Mouse (Mus musculus) limb, embryonic 15.5 days (tissue): ENCODE measurements at regions not wholly inside any gene's neighbourhood (a gene's known extent, or its start where the extent isn't known, plus 50 kb on each side); places are given as distances from the start of the nearest gene placed in this dataset.
"Not testable (repeated sequence)": the region's sequence is repeated elsewhere in the genome, so short reads cannot be mapped to it uniquely, and the experiment has no call there.

Experiments
- ATAC-seq: fragments of 200-750 bp; cut with Nextera tagmentation; 2 replicates; pipeline ENCODE4 v1.8.0; 2017; ENCODE audit warnings: low read depth, moderate TSS enrichment; ENCODE audit not compliant: insufficient number of reproducible peaks, low FRiP score, low TSS enrichment
- H3K27ac ChIP-seq: fragments of 300-500 bp; sonication (generic); 2 replicates; pipeline ENCODE4 v1.5.1; 2015; ENCODE audit warnings: moderate library complexity, mild to moderate bottlenecking, inconsistent platforms
- H3K27me3 ChIP-seq: fragments of 300-500 bp; sonication (generic); 2 replicates; pipeline ENCODE4 v1.6.1; 2015; ENCODE audit warnings: inconsistent platforms
- H3K36me3 ChIP-seq: fragments of 300-500 bp; sonication (generic); 2 replicates; pipeline ENCODE4 v1.6.1; 2015; ENCODE audit warnings: inconsistent platforms
- H3K4me1 ChIP-seq: fragments of 300-500 bp; sonication (generic); 2 replicates; pipeline ENCODE4 v1.6.1; 2015; ENCODE audit warnings: inconsistent platforms
- H3K4me2 ChIP-seq: fragments of 300-500 bp; sonication (generic); 2 replicates; pipeline ENCODE4 v1.6.1; 2015; ENCODE audit warnings: mild to moderate bottlenecking, inconsistent platforms
- H3K4me3 ChIP-seq: fragments of 300-500 bp; sonication (generic); 2 replicates; pipeline ENCODE4 v1.5.1; 2015; ENCODE audit warnings: mild to moderate bottlenecking, inconsistent platforms
- H3K9ac ChIP-seq: fragments of 300-500 bp; sonication (generic); 2 replicates; pipeline ENCODE4 v1.6.1; 2015; ENCODE audit warnings: inconsistent platforms
- H3K9me3 ChIP-seq: fragments of 300-500 bp; sonication (generic); 2 replicates; pipeline ENCODE4 v1.6.1; 2016; ENCODE audit warnings: inconsistent platforms
- WGBS: fragments of 180-500 bp; shearing (Covaris S2); methylation state at CpG from one replicate; pipeline ENCODE4 v1.1.7; 2015; 5-methylcytosine and 5-hydroxymethylcytosine counted together

GRCm38 (mm10) chr13:104549016-104549415 lies 243.3 kb upstream of the Srek1ip1 start:
- Histone ChIP-seq H3K27ac (no peak overlapping the region), H3K9me3 (no peaks in the 10 kb centered on the region), H3K4me1 (no peaks in the 10 kb centered on the region), H3K4me3 (no peak overlapping the region), H3K27me3 (no peaks in the 10 kb centered on the region), H3K4me2 (no peak overlapping the region), H3K36me3 (no peaks in the 10 kb centered on the region), H3K9ac (no peak overlapping the region)
- no peak for ATAC-seq
- WGBS, result 78% methylated on average over 9 of the region's 9 CpGs

- Histone ChIP-seq H3K4me2 (no peak overlapping the region), H3K27ac (no peak overlapping the region), H3K9me3 (no peaks in the 10 kb centered on the region), H3K4me1 (no peaks in the 10 kb centered on the region), H3K36me3 (no peaks in the 10 kb centered on the region), H3K4me3 (no peak overlapping the region), H3K27me3 (no peaks in the 10 kb centered on the region), H3K9ac (no peak overlapping the region)
- ATAC-seq, result no peak
- WGBS, result 92% methylated on average over 3 of the region's 3 CpGs
Observed at GRCm38 (mm10) chr13:104553329-104553728, 239.0 kb upstream of the Srek1ip1 start.

- not testable (repeated sequence) for H3K36me3 ChIP-seq, ATAC-seq, H3K27ac ChIP-seq, H3K9ac ChIP-seq, H3K27me3 ChIP-seq, H3K9me3 ChIP-seq, H3K4me2 ChIP-seq, H3K4me3 ChIP-seq
- WGBS, result 20% methylated on average over 7 of the region's 7 CpGs
- H3K4me1 ChIP-seq, result peaks cover 10% of the 10 kb centered on the region
Observed at GRCm38 (mm10) chr13:104556609-104557008, 235.7 kb upstream of the Srek1ip1 start.

- 67% methylated on average over 5 of the region's 5 CpGs for WGBS
- Histone ChIP-seq H3K9ac (no peak overlapping the region), H3K27me3 (no peaks in the 10 kb centered on the region), H3K9me3 (no peaks in the 10 kb centered on the region), H3K4me2 (no peak overlapping the region), H3K36me3 (no peaks in the 10 kb centered on the region), H3K4me1 (peaks cover 16% of the 10 kb centered on the region), H3K27ac (0 out of 2 replicates have a peak overlapping the region, but pooled peaks have one; percentile 33), H3K4me3 (no peak overlapping the region)
- ATAC-seq, result no peak
Observed at GRCm38 (mm10) chr13:104559876-104560275, 232.4 kb upstream of the Srek1ip1 start.

- no peak overlapping the region for H3K4me3 ChIP-seq
- no peaks in the 10 kb centered on the region for H3K36me3 ChIP-seq
- WGBS, result 36% methylated on average over 15 of the region's 15 CpGs
- H3K4me1 ChIP-seq, result peaks cover 16% of the 10 kb centered on the region
- no peak overlapping the region for H3K9ac ChIP-seq
- H3K27me3 ChIP-seq, result no peaks in the 10 kb centered on the region
- 0 out of 2 replicates have a peak overlapping the region, but pooled peaks have one; percentile 33 for H3K27ac ChIP-seq
- H3K9me3 ChIP-seq, result no peaks in the 10 kb centered on the region
- H3K4me2 ChIP-seq, result no peak overlapping the region
- no peak for ATAC-seq
Observed at GRCm38 (mm10) chr13:104560500-104561114, 231.7 kb upstream of the Srek1ip1 start.

GRCm38 (mm10) chr13:104562536-104562935 lies 229.7 kb upstream of the Srek1ip1 start:
- Histone ChIP-seq H3K4me2 (no peak overlapping the region), H3K27ac (no peak overlapping the region; the same call in 1 of the 2 replicates), H3K4me1 (peaks cover 16% of the 10 kb centered on the region), H3K27me3 (no peaks in the 10 kb centered on the region), H3K36me3 (no peaks in the 10 kb centered on the region), H3K4me3 (no peak overlapping the region), H3K9me3 (no peaks in the 10 kb centered on the region), H3K9ac (no peak overlapping the region)
- ATAC-seq, result no peak
- 47% methylated on average over 3 of the region's 3 CpGs for WGBS

GRCm38 (mm10) chr13:104563019-104563418 lies 229.3 kb upstream of the Srek1ip1 start:
- Histone ChIP-seq H3K9ac (no peak overlapping the region), H3K4me3 (no peak overlapping the region), H3K9me3 (no peaks in the 10 kb centered on the region), H3K36me3 (no peaks in the 10 kb centered on the region), H3K4me2 (no peak overlapping the region), H3K27ac (no peak overlapping the region), H3K4me1 (peaks cover 16% of the 10 kb centered on the region), H3K27me3 (no peaks in the 10 kb centered on the region)
- ATAC-seq, result no peak
- 20% methylated on average over 2 of the region's 2 CpGs for WGBS

- 28% methylated on average over 7 of the region's 7 CpGs for WGBS
- ATAC-seq, result no peak
- peaks cover 16% of the 10 kb centered on the region for H3K4me1 ChIP-seq
- no peaks in the 10 kb centered on the region for H3K27me3 ChIP-seq
- H3K9ac ChIP-seq, result no peak overlapping the region
- H3K27ac ChIP-seq, result no peak overlapping the region
- H3K36me3 ChIP-seq, result no peaks in the 10 kb centered on the region
- no peaks in the 10 kb centered on the region for H3K9me3 ChIP-seq
- H3K4me3 ChIP-seq, result no peak overlapping the region
- no peak overlapping the region for H3K4me2 ChIP-seq
Observed at GRCm38 (mm10) chr13:104563889-104564288, 228.4 kb upstream of the Srek1ip1 start.

GRCm38 (mm10) chr13:104569765-104570164 lies 222.5 kb upstream of the Srek1ip1 start:
- H3K27me3 ChIP-seq, result no peaks in the 10 kb centered on the region
- H3K27ac ChIP-seq, result no peak overlapping the region
- no peak for ATAC-seq
- no peaks in the 10 kb centered on the region for H3K9me3 ChIP-seq
- no peaks in the 10 kb centered on the region for H3K4me1 ChIP-seq
- no peaks in the 10 kb centered on the region for H3K36me3 ChIP-seq
- no peak overlapping the region for H3K4me2 ChIP-seq
- H3K9ac ChIP-seq, result no peak overlapping the region
- 67% methylated on average over 6 of the region's 6 CpGs for WGBS
- H3K4me3 ChIP-seq, result no peak overlapping the region

GRCm38 (mm10) chr13:104572236-104572635 lies 220.0 kb upstream of the Srek1ip1 start:
- no peak for ATAC-seq
- Histone ChIP-seq H3K27me3 (no peaks in the 10 kb centered on the region), H3K4me3 (no peak overlapping the region), H3K9me3 (no peaks in the 10 kb centered on the region), H3K4me1 (peaks cover 5% of the 10 kb centered on the region), H3K36me3 (no peaks in the 10 kb centered on the region), H3K27ac (no peak overlapping the region), H3K9ac (no peak overlapping the region), H3K4me2 (no peak overlapping the region)
- WGBS, result 54% methylated on average over 10 of the region's 10 CpGs

- 88% methylated on average over 5 of the region's 5 CpGs for WGBS
- peaks cover 14% of the 10 kb centered on the region for H3K4me1 ChIP-seq
- H3K27ac ChIP-seq, result no peak overlapping the region
- no peak overlapping the region for H3K4me3 ChIP-seq
- H3K36me3 ChIP-seq, result no peaks in the 10 kb centered on the region
- H3K9ac ChIP-seq, result no peak overlapping the region
- no peak overlapping the region for H3K4me2 ChIP-seq
- no peaks in the 10 kb centered on the region for H3K9me3 ChIP-seq
- H3K27me3 ChIP-seq, result 0 out of 2 replicates have a peak, but pooled peaks cover 2% of the 10 kb centered on the region
- no peak for ATAC-seq
Observed at GRCm38 (mm10) chr13:104574396-104574795, 217.9 kb upstream of the Srek1ip1 start.

GRCm38 (mm10) chr13:104576188-104576789 lies 216.0 kb upstream of the Srek1ip1 start:
- ATAC-seq, result no peak
- H3K4me2 ChIP-seq, result no peak overlapping the region
- H3K4me3 ChIP-seq, result no peak overlapping the region
- H3K9me3 ChIP-seq, result no peaks in the 10 kb centered on the region
- no peak overlapping the region for H3K27ac ChIP-seq
- no peak overlapping the region for H3K9ac ChIP-seq
- 20% methylated on average over 10 of the region's 10 CpGs for WGBS
- 0 out of 2 replicates have a peak, but pooled peaks cover 2% of the 10 kb centered on the region for H3K27me3 ChIP-seq
- H3K36me3 ChIP-seq, result no peaks in the 10 kb centered on the region
- peaks cover 17% of the 10 kb centered on the region for H3K4me1 ChIP-seq
